Mouse (Mus musculus) lung, adult 2 months (tissue): ENCODE measurements at regions not wholly inside any gene's neighbourhood (a gene's known extent, or its start where the extent isn't known, plus 50 kb on each side); places are given as distances from the start of the nearest gene placed in this dataset.

Experiments used
- CTCF ChIP-seq: fragments of 200-500 bp; IDR thresholded peaks from 2 replicates; pipeline ENCODE4 v1.5.1; 2011; ENCODE audit warnings: mild to moderate bottlenecking, low read length, control low read depth; ENCODE audit not compliant: insufficient read depth
- POLR2A ChIP-seq: fragments of 200-500 bp; IDR thresholded peaks from 2 replicates; pipeline ENCODE4 v1.6.1; 2011; ENCODE audit warnings: low read depth, mild to moderate bottlenecking, control low read depth, low read length, borderline replicate concordance; ENCODE audit errors: extremely low read depth

DNA sequence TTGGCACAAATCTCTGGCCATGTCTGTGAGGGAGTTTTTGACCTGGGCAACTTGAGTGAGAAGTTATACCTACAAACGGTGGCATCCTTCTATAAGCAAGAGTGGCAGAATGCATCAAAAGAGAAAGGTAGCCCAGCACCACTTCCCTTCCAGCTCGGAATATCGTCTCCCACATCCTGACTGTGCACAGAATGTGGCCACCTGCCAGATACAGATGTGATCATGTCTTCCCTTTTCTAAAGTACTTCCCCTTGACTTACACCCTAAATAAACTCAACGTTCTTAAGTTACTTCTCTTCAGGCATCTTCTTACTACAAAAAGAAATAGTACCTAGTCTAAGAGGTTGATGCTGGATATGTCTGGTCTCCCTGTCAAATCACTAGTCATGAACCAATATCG is 175.2 kb upstream of the 2610001J05Rik start:
- no peak for TF ChIP-seq POLR2A
- TF ChIP-seq CTCF: no peak
